Mouse (Mus musculus) hindlimb bud, embryonic 11.5 days (tissue): ENCODE measurements around the gene Clec10a.
"Not testable (repeated sequence)": the region's sequence is repeated elsewhere in the genome, so short reads cannot be mapped to it uniquely, and the experiment has no call there.

ENCODE experiments used
- DNase-seq: peaks from one replicate; pipeline ENCODE4 v3.0.0-alpha.2; 2012; ENCODE audit warnings: low read depth, low spot score; ENCODE audit errors: extremely low spot score

Clec10a gene

GRCm38 (mm10) chr11:70155897-70156296 is at the start of gene Clec10a:
Gene Clec10a, plus strand, starts transcription at chr11:70156197.
- DNase-seq: not testable (repeated sequence)

DNA sequence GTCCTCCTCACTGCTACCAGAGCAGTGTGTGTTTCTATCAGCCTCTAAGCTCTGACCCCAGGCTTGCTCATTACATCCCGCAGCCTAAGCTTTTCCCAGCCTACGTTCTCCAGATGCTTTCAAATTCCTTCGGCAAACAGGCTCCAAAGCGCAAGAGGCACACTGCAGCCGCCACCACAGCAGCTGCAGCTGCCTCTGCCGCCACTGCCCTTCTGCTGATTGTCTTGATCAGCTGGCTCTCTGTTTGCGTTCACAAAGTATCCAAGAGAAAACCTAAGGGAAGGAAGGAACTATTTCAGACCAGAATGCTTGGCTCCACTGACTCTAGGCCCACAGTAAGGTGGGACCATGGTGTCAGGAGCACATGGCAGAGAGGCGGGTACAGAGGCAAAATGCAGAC is 48.9 kb upstream of the Clec10a start:
- DNase-seq: no peak

DNA sequence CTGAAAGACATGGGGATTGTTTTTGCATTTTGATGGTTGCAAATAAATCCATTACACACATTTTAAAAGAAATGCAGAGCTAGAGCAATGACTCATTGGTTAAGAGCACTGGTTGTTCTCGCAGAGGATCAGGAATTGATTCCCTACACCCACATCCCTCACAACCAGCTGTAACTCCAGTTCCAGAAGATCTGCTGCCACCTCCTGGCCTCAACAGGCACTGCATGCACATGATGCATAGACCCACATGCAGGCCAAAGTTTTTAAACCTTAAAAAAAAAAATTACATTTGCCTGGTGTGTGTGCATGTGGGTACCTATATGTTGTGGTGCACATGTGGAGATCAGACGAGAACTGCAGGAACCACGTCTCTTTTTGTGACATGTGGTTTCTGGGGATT is 45.9 kb upstream of the Clec10a start:
- DNase-seq: no peak

DNA sequence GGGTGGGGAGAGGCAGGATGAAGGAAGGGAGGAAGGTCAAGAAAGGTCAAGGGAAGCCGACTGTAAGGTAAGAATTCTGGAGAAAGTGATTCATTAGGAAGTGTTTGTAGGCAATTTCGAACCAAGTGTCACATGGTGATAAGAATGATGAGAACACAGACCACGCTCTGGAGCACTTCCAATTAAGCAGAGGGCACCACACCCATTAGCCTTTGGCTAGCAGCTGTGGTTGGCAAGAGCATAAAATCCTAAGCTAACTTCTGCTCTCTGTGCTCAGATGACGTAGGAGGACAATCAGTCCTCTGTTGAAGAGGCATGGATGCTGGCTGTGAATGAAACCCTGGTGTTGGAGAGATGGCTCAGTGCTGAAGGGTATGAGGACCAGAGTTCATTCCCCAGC is 41.4 kb upstream of the Clec10a start:
- no peak for DNase-seq

DNA sequence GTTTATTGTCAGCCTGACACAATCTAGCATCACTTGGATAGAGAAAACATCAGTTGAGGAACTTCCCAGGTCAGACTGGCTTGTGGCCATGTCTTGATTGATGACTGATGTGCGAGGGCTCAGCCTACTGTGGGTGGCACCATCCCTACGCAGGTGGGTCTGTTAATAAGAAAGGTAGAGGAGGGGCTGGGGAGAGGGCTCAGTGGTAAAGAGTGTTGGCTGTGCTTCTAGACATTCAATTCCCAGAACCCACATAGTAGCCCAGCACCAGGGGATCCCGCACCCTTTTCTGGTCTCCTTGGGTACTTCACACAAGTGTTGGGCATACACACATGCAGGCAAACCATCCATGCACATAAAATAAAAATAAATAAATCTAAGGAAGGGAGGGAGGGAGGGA is 40.1 kb upstream of the Clec10a start:
- no peak for DNase-seq

DNA sequence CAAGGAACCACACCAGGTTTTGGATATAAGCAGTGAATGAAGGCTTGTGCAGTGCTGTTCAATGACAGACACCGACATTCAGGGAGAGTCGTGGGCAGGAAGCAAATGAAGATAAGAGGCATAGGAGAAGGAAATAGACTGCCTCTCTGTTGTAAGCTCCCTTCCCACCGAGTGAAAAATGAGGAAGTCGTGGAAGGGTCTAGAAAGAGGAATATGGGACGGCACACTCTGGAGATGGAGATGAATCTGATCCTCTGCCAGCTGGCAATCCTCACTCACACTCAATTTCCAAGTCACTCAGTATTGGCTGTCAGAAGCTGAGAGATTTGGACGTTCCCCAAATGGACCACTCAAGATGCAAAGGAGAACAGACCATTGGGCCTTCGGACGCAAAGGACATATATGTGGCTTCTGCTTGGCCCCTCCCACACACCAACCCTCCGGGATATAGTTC is 26.0 kb upstream of the Clec10a start, which contains the start of gene Mgl2:
Mgl2 (plus strand) TSS at position 404 of the 454 bp plus-strand sequence.
- no peak for DNase-seq

GRCm38 (mm10) chr11:70135001-70135400 is 21.0 kb upstream of the Clec10a start:
- DNase-seq: not testable (repeated sequence)

DNA sequence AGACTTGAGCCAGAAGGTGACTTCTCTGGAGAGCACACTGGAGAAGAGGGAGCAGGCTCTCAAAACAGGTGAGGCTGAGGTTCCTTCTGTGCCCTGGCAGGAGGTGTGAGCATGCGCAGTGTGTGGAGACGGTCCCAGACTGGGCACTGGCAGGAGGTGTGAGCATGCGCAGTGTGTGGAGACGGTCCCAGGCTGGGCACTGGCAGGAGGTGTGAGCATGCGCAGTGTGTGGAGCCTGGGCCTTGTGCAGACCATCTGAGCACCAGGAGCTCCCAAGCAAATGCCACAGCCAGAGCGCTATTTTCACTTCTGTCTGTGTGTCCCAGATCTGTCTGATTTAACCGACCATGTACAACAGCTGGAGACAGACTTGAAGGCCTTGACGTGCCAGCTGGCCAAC is 20.1 kb upstream of the Clec10a start:
- DNase-seq: not testable (repeated sequence)

DNA sequence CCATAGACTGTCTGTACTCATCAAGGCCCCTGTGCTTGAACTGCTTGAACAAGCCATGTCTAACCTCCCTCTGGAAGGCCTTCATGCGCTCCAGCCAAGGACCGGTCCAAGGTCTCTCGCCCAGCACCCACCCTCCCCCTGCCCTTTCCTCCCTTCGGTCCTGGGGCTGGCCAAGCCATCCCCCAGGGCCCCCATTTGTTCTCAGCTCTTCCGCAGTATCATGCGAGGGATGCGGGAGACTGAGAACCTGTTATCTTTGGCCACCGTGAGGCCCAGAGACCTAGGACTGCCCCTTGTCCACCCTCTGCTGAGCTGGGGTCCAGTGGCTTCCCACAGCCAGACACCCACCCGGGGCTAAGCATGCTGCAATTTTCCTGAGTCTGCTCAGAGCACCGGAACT is 16.8 kb upstream of the Clec10a start:
- DNase-seq: no peak

DNA sequence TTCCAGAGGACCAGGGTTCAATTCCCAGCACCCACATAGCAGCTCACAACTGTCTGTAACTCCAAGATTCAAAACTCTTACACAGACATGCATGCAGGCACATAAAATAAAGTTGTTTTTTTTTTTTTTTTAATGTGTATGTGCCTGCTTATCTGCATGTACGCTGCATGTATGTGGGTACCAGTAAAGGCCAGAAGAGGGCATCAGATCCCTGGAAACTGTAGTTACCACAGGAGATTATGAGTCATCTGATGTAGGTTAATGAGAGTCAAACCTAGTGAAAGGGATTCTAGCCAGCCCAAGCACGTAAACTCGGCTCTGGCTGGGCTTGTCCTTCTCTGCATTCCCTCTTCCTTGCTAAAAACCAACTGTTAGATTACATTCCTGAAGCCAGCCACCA is 4.9 kb upstream of the Clec10a start:
- DNase-seq: no peak

DNA sequence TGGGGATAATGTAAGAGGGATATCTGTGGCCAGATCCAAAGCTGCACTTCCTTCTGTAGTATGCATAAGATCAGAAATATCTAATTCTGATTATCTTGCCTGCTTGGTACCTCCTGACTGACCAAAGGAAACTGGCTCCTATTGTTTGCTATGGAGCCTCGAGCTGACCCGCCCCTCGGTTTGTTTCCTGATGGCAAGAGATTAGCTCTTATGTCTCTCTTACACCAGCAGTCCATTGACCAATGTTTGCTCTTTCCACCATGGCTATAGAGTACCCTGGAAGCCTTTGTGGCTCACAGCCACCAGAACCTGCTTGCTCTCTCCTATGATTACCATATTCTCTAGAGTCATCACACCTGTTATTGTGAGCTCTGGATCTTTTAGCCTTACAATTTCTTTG is 6.3 kb downstream of the Clec10a start:
- no peak for DNase-seq

DNA sequence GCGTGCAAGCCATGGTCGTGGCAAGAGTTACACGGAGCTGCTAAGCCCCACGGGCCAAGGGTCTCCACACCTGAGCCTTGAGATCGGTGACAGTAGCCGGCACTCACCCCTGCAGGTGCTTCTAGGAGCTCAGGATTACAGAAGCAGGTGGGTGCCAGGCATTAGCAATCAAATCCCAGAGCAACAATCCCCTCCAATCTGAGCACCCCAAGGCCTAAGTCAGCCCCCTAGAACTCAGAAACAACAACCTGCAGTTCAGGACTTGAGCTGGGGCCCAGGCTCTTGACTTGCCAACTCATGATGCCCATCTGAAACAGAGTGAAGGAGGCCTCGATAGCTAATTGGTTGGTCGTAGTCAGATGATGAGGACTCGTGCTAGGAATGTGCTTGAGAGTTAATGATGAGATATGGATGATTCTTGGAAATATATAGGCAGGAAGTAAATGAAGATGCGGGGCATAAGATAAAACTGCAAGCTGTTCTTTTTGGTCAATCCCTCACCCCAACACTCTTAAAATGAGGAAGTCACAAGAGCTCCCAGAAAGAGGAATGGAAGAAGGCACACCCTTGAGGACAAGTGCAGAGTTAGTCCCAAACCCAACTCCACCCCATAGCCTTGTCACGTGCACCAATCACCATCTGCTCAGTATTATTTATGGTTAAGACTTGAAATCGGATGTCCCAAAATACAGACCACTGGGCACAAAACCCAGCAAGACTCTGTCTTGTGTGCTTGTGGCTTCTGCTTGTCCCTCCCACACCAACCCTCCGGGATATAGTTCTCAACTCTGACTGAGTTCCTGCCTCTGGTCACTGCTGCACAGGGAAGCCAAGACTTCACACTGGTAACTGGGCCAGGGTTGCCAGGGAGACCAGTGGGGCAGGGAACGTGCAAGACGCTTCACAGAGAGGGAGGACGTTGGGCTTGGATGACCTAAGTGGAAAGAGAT is 10.2 kb downstream of the Clec10a start:
- no peak for DNase-seq

- DNase-seq: no peak
These were observed 12.1 kb downstream of the Clec10a start for GRCm38 (mm10) chr11:70168136-70168535.

- DNase-seq: not testable (repeated sequence)
These were observed 13.5 kb downstream of the Clec10a start for GRCm38 (mm10) chr11:70169471-70169870.

DNA sequence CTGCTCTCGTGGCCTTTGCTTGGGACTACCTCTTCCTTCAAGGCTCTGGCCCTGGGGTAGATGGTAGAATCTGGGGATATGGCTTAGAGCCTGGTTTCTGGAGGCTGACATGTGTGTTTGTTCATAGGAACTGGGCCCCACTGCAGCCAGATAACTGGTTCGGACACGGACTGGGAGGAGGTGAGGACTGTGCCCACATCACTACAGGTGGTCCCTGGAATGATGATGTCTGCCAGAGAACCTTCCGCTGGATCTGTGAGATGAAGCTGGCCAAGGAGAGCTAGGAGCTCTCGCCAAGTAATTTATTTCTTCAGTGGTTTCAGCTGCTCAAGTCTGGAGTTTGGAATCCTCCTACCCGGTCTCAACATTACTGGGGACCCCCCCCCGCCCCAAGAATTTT is 14.3 kb downstream of the Clec10a start:
- DNase-seq: no peak

DNA sequence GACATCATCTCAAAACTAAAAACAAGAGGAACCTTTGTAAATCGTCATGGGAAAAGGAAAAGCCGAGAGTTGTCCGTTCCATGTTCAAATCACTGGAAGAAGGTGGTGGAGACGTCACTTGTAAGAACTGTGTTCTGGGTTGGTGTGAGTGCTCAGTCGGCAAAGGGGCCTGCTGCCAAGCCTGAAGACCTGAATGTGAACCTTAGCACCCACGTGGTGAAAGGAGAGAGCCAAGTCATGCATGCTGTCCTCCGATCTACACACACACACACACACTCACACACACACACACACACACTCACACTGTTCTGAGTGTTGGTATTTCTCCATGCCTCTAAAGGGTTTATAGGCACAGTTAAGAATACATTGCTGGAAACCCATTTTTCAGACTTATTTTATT is 15.2 kb downstream of the Clec10a start:
- no peak for DNase-seq

GRCm38 (mm10) chr11:70171847-70172246 is 15.8 kb downstream of the Clec10a start:
- DNase-seq: no peak

- DNase-seq: no peak
These were observed 16.3 kb downstream of the Clec10a start for GRCm38 (mm10) chr11:70172298-70172697.

DNA sequence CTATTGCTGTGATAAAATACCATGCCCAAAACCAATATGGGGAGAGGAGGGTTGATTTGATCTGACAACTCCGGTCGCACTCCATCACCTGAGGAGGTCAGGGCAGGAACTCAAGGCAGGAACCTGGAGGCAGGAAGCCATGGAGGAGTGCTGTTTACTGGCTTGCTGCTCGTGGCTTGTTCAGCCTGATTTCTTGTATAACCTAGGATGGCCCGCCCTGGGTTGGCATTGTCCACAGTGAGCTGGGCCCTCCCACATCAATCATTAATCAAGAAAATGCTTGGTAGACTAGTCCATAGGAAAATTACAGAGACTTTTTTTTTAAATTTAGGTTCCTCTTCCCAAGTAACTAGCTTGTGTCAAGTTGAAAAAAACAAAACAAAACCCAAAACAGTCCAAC is 18.5 kb downstream of the Clec10a start:
- no peak for DNase-seq

GRCm38 (mm10) chr11:70177647-70178046 is 21.6 kb downstream of the Clec10a start:
- DNase-seq: no peak

GRCm38 (mm10) chr11:70178311-70178710 is 22.3 kb downstream of the Clec10a start:
- no peak for DNase-seq

DNA sequence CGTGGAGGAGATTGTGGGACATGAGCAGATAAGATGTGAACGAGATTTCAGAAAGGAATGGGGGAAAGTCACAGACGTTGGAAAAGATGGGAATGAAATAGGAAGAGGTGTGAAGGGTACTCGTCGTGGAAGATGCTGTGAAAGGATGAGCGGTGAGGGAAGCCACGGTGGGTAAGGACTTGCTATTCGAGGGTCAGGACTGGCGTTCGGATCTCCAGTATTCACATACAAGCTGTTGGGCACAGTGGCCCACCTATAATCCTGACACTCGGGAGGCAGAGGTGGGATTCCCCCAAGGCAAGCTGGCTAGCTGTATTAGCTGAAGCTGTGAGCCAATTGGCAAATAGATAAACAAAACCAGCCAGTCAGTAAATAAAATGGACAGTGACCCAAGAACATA is 22.8 kb downstream of the Clec10a start:
- DNase-seq: no peak

GRCm38 (mm10) chr11:70179401-70179800 is 23.4 kb downstream of the Clec10a start:
- DNase-seq: peak; percentile 10
